Mouse (Mus musculus) embryonic facial prominence, embryonic 12.5 days (tissue): ENCODE data around the gene Mettl7a2. TPM values are rescaled to one million over a fixed set of nuclear protein-coding genes. Genes with fewer than 3 reads are reported as not detected.
"Not testable (repeated sequence)": the region's sequence is repeated elsewhere in the genome, so short reads cannot be mapped to it uniquely, and the experiment has no call there.

ENCODE experiments used
- ATAC-seq: fragments of 200-750 bp; cut with Nextera tagmentation; 2 replicates; pipeline ENCODE4 v1.8.0; 2017; ENCODE audit not compliant: insufficient number of reproducible peaks, insufficient read depth, low FRiP score, low TSS enrichment
- H3K27ac ChIP-seq: fragments of 300-500 bp; sonication (generic); 2 replicates; pipeline ENCODE4 v1.5.1; 2016; ENCODE audit warnings: mild to moderate bottlenecking
- H3K27me3 ChIP-seq: fragments of 300-500 bp; sonication (generic); 2 replicates; pipeline ENCODE4 v1.6.1; 2016; ENCODE audit warnings: mild to moderate bottlenecking, moderate library complexity
- H3K36me3 ChIP-seq: fragments of 300-500 bp; sonication (generic); 2 replicates; pipeline ENCODE4 v1.6.1; 2016; ENCODE audit warnings: mild to moderate bottlenecking
- H3K4me1 ChIP-seq: fragments of 300-500 bp; sonication (generic); 2 replicates; pipeline ENCODE4 v1.6.1; 2016
- H3K4me2 ChIP-seq: fragments of 300-500 bp; sonication (generic); replicated peaks from 2 replicates; pipeline ENCODE4 v1.6.1; 2016; ENCODE audit warnings: mild to moderate bottlenecking, moderate library complexity
- H3K4me3 ChIP-seq: fragments of 300-500 bp; sonication (generic); 2 replicates; pipeline ENCODE4 v1.5.1; 2016; ENCODE audit warnings: mild to moderate bottlenecking
- H3K9ac ChIP-seq: fragments of 300-500 bp; sonication (generic); 2 replicates; pipeline ENCODE4 v1.6.1; 2016; ENCODE audit warnings: mild to moderate bottlenecking, moderate library complexity
- H3K9me3 ChIP-seq: fragments of 300-500 bp; sonication (generic); 2 replicates; pipeline ENCODE4 v1.6.1; 2016; ENCODE audit warnings: mild to moderate bottlenecking, moderate library complexity
- WGBS: fragments of 180-500 bp; shearing (Covaris S2); methylation state at CpG from one replicate; pipeline ENCODE4 v1.1.7; 2016; 5-methylcytosine and 5-hydroxymethylcytosine counted together
- polyA plus RNA-seq: library from polyadenylated mRNA; unstranded; fragments of >200 nt; fragmentation: Nextera tagmentation; extraction: Ambion mirVana; gene quantifications from 2 replicates; pipeline ENCODE4 v1.2.1, GENCODE M21; 2016

Gene Mettl7a2
- polyA plus RNA-seq, 1 experiment from 2014 or later = not detected

- H3K36me3 ChIP-seq = no peaks in the 10 kb centered on the region
- H3K4me1 ChIP-seq = peaks cover 5% of the 10 kb centered on the region; the same call in 1 of the 2 replicates
- no peaks in the 10 kb centered on the region for H3K27me3 ChIP-seq
- 74% methylated on average over 14 of the region's 14 CpGs for WGBS
- H3K4me2 ChIP-seq = no peak overlapping the region
- peak overlapping the region; percentile 69; the same call in 1 of the 2 replicates for H3K27ac ChIP-seq
- no peaks in the 10 kb centered on the region for H3K9me3 ChIP-seq
- no peak overlapping the region for H3K4me3 ChIP-seq
- peak; percentile 41; the same call in 1 of the 2 replicates for ATAC-seq
- no peak overlapping the region for H3K9ac ChIP-seq
Measured at GRCm38 (mm10) chr15:100346761-100347160, 6.2 kb upstream of the Mettl7a2 start.

DNA sequence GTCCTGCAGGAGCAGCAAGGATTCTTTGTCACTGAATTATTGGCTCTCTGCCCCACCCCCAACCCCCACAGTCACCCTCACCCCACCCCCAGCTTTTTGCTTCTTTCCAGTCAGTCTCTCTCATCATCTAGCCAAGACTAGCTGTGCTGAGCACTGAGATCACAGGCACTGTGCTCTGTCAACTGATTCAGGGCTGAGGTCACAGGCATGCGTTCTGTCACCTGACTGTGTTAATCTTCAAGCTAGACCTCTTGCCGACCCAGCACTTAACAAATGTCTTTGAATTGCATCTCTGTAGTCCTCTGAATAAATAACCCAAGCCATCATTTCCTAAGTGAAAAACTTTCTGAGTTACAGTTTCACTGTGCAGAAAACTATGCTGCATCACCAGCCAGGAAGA is 3.5 kb upstream of the Mettl7a2 start:
- Histone ChIP-seq H3K4me2 (no peak overlapping the region), H3K9ac (no peak overlapping the region), H3K9me3 (no peaks in the 10 kb centered on the region), H3K27me3 (no peaks in the 10 kb centered on the region), H3K36me3 (no peaks in the 10 kb centered on the region), H3K4me3 (no peak overlapping the region), H3K27ac (no peak overlapping the region), H3K4me1 (peaks cover 7% of the 10 kb centered on the region; the same call in 1 of the 2 replicates)
- 52% methylated on average over 2 of the region's 2 CpGs for WGBS
- no peak for ATAC-seq

GRCm38 (mm10) chr15:100351501-100352060 is 1.4 kb upstream of the Mettl7a2 start:
- H3K36me3 ChIP-seq = no peaks in the 10 kb centered on the region

DNA sequence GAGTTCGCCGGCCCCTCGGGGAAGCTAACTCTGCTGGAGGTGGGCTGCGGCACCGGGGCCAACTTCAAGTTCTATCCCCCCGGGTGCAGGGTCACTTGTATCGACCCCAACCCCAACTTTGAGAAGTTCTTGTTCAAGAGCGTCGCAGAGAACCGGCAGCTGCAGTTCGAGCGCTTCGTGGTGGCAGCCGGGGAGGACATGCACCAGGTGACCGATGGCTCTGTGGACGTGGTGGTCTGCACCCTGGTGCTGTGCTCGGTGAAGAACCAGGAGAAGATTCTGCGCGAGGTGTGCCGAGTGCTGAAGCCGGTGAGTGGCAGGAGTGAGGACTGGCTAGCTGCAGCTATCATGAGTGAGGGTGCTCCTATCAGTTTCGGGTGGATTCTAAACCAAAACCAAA is 399 bp downstream of the Mettl7a2 start:
- not testable (repeated sequence) for H3K27ac ChIP-seq, H3K4me2 ChIP-seq, H3K4me3 ChIP-seq, H3K36me3 ChIP-seq, H3K4me1 ChIP-seq, H3K9me3 ChIP-seq, H3K27me3 ChIP-seq, H3K9ac ChIP-seq, ATAC-seq
- 91% methylated on average over 22 of the region's 22 CpGs for WGBS

More at GRCm38 (mm10) chr15:100351501-100352060, 1.4 kb upstream of the Mettl7a2 start:
- H3K27me3 ChIP-seq = no peaks in the 10 kb centered on the region
- H3K9me3 ChIP-seq = no peaks in the 10 kb centered on the region
- WGBS = 52% methylated on average over 6 of the region's 6 CpGs
- no peak overlapping the region for H3K4me3 ChIP-seq
- no peak overlapping the region for H3K27ac ChIP-seq
- H3K4me1 ChIP-seq = peaks cover 7% of the 10 kb centered on the region; the same call in 1 of the 2 replicates
- no peak overlapping the region for H3K4me2 ChIP-seq
- no peak for ATAC-seq
- no peak overlapping the region for H3K9ac ChIP-seq

GRCm38 (mm10) chr15:100355876-100356275 is 2.9 kb downstream of the Mettl7a2 start:
- 91% methylated on average over 5 of the region's 5 CpGs for WGBS
- ATAC-seq = no peak

GRCm38 (mm10) chr15:100364242-100364641 is 11.2 kb downstream of the Mettl7a2 start, which contains the start of gene Higd1c:
TSS of gene Higd1c (plus strand) at chr15:100364542.
- H3K4me3 ChIP-seq = no peak within 1 kb of the TSS
- no peaks in the 10 kb centered on the region for H3K9me3 ChIP-seq
- H3K27ac ChIP-seq = no peak within 1 kb of the TSS
- H3K4me1 ChIP-seq = 0 out of 2 replicates have a peak, but pooled peaks cover 3% of the 10 kb centered on the region
- no peak for ATAC-seq
- H3K27me3 ChIP-seq = no peaks in the 10 kb centered on the region
- 70% methylated on average over 7 of the region's 7 CpGs for WGBS
- no peak within 1 kb of the TSS for H3K4me2 ChIP-seq
- no peak within 1 kb of the TSS for H3K9ac ChIP-seq
- H3K36me3 ChIP-seq = no peaks in the 10 kb centered on the region

More at GRCm38 (mm10) chr15:100355876-100356275, 2.9 kb downstream of the Mettl7a2 start:
- H3K4me1 ChIP-seq = peaks cover 7% of the 10 kb centered on the region; the same call in 1 of the 2 replicates
- no peak overlapping the region for H3K4me2 ChIP-seq
- no peaks in the 10 kb centered on the region for H3K9me3 ChIP-seq
- no peak overlapping the region for H3K4me3 ChIP-seq
- H3K27ac ChIP-seq = no peak overlapping the region
- H3K27me3 ChIP-seq = no peaks in the 10 kb centered on the region
- H3K36me3 ChIP-seq = no peaks in the 10 kb centered on the region
- H3K9ac ChIP-seq = no peak overlapping the region

- H3K36me3 ChIP-seq, H3K27me3 ChIP-seq, ATAC-seq, H3K27ac ChIP-seq, H3K4me2 ChIP-seq, H3K4me1 ChIP-seq, H3K9ac ChIP-seq, H3K9me3 ChIP-seq, H3K4me3 ChIP-seq: not testable (repeated sequence)
- WGBS = 27% methylated on average over 9 of the region's 9 CpGs
Measured at GRCm38 (mm10) chr15:100365967-100366366, 13.0 kb downstream of the Mettl7a2 start.

DNA sequence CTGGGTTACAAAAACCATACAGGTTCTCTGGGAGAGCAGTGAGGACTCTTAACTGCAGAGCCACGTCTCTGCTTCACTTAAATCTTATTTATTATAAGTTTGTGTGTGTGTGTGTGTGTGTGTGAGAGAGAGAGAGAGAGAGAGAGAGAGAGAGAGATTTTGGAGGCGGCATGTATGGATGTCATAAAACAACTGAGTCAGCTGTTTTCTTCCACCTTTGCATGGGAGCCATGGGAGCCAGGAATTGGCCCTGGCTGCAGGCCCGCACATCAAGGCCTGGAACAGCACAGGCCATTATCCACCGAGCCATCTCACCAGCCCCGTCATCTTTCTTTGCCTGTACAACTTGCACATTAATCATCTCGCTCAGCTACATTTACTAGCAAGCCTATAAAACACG is 14.1 kb downstream of the Mettl7a2 start:
- WGBS = 80% methylated on average over 7 of the region's 7 CpGs
- ATAC-seq = no peak

DNA sequence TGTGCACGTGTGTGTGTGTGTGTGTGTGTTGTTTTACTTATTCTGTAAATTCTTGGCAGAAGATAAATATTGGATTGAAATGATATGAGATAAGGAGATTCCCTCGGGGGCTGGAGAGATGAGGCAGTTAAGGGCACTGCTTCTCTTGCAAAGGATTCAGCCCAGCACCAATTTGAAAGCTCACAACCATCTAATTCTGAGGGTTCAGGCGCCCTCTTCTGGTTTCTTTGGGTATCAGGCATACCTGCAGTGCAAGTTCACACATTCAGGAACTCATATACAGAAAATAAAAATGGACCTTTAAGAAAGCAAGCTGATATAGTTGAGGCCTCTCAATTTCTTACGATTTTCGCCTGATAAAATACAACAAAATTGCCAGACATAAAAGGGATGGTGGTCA is 22.1 kb downstream of the Mettl7a2 start:
- no peaks in the 10 kb centered on the region for H3K27me3 ChIP-seq
- 30% methylated on average over 5 of the region's 5 CpGs for WGBS
- no peak overlapping the region for H3K27ac ChIP-seq
- no peak overlapping the region for H3K9ac ChIP-seq
- ATAC-seq = no peak
- no peak overlapping the region for H3K4me2 ChIP-seq
- no peaks in the 10 kb centered on the region for H3K36me3 ChIP-seq
- H3K4me1 ChIP-seq = no peaks in the 10 kb centered on the region
- 0 out of 2 replicates have a peak, but pooled peaks cover 3% of the 10 kb centered on the region for H3K9me3 ChIP-seq
- no peak overlapping the region for H3K4me3 ChIP-seq

More for the DNA sequence above, 14.1 kb downstream of the Mettl7a2 start:
- Histone ChIP-seq H3K4me2 (no peak overlapping the region), H3K4me1 (0 out of 2 replicates have a peak, but pooled peaks cover 3% of the 10 kb centered on the region), H3K4me3 (no peak overlapping the region), H3K36me3 (no peaks in the 10 kb centered on the region), H3K9ac (no peak overlapping the region), H3K27me3 (no peaks in the 10 kb centered on the region), H3K27ac (no peak overlapping the region), H3K9me3 (no peaks in the 10 kb centered on the region)

DNA sequence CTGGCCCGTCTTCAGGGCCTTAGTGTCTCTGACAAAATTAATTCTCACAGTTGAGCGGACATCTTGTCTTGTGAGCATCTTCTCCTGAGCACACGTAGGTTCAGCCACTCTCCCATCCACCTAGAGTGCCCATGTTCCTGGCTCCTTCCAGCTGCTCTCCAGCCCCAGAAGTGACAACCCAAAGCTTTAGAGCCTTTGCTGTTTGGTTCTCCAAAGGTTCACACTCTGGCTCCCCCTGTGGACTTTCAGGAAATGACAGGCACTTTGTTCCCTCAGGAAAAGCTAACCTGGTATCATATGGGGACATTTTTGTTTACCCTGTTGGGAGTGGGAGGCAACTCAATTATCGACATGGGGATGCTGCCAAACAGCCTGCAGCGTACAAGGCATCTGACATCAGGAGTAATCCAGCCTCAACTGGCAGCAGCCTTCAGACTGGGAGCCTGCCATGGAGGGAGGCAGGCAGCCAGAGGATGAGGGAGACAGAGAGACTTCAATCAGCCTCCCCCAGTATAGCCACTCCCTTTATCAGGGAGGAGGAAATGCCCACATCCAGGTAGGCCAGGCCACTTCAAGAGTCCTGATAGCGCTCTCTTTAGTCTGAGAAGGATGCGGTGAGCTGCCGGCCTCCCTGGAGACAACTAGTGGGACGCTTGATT is 25.0 kb downstream of the Mettl7a2 start:
- WGBS = 32% methylated on average over 4 of the region's 9 CpGs
- not testable (repeated sequence) for H3K4me1 ChIP-seq, H3K9ac ChIP-seq

GRCm38 (mm10) chr15:100379658-100380057 is 26.7 kb downstream of the Mettl7a2 start:
- Histone ChIP-seq H3K4me2 (no peak overlapping the region), H3K9ac (no peak overlapping the region), H3K27ac (no peak overlapping the region), H3K4me1 (no peaks in the 10 kb centered on the region), H3K9me3 (no peaks in the 10 kb centered on the region), H3K36me3 (no peaks in the 10 kb centered on the region), H3K4me3 (no peak overlapping the region), H3K27me3 (no peaks in the 10 kb centered on the region)
- ATAC-seq = no peak
- 83% methylated on average over 8 of the region's 8 CpGs for WGBS

More for the DNA sequence above, 25.0 kb downstream of the Mettl7a2 start:
- H3K4me2 ChIP-seq, H3K27ac ChIP-seq, ATAC-seq, H3K27me3 ChIP-seq, H3K4me3 ChIP-seq, H3K9me3 ChIP-seq, H3K36me3 ChIP-seq: not testable (repeated sequence)

GRCm38 (mm10) chr15:100380104-100380503 is 27.1 kb downstream of the Mettl7a2 start:
- no peak overlapping the region for H3K9ac ChIP-seq
- no peak overlapping the region for H3K4me2 ChIP-seq
- ATAC-seq = no peak
- H3K4me1 ChIP-seq = no peaks in the 10 kb centered on the region
- no peak overlapping the region for H3K4me3 ChIP-seq
- H3K9me3 ChIP-seq = no peaks in the 10 kb centered on the region
- H3K36me3 ChIP-seq = no peaks in the 10 kb centered on the region
- 64% methylated on average over 2 of the region's 2 CpGs for WGBS
- H3K27ac ChIP-seq = no peak overlapping the region
- H3K27me3 ChIP-seq = no peaks in the 10 kb centered on the region
